Mouse (Mus musculus) heart, adult 11 months (tissue): ENCODE measurements around the gene Lyrm7.

ENCODE experiments used
- DNase-seq: peaks from one replicate; pipeline ENCODE4 v3.0.0; 2022

The Lyrm7 gene

GRCm38 (mm10) chr11:54844959-54845358 lies 15.8 kb downstream of the Lyrm7 start:
- DNase-seq: no peak

- DNase-seq: peak; percentile 92
These were observed 16.3 kb downstream of the Lyrm7 start for GRCm38 (mm10) chr11:54844424-54844823.

- DNase-seq: no peak
These were observed 19.8 kb downstream of the Lyrm7 start for GRCm38 (mm10) chr11:54840891-54841290.

GRCm38 (mm10) chr11:54839696-54840095 lies 21.0 kb downstream of the Lyrm7 start:
- no peak for DNase-seq

- peak; percentile 93 for DNase-seq
These were observed 24.6 kb downstream of the Lyrm7 start for GRCm38 (mm10) chr11:54836106-54836505.

- DNase-seq: no peak
These were observed 26.1 kb downstream of the Lyrm7 start for GRCm38 (mm10) chr11:54834596-54834995.

- DNase-seq: no peak
These were observed 26.9 kb downstream of the Lyrm7 start for GRCm38 (mm10) chr11:54833833-54834232.

GRCm38 (mm10) chr11:54826819-54827218 lies 33.9 kb downstream of the Lyrm7 start:
- DNase-seq: no peak

GRCm38 (mm10) chr11:54825774-54826173 lies 34.9 kb downstream of the Lyrm7 start:
- DNase-seq: no peak

- DNase-seq: no peak
These were observed 37.2 kb downstream of the Lyrm7 start for GRCm38 (mm10) chr11:54823467-54823866.

- DNase-seq: no peak
These were observed 41.2 kb downstream of the Lyrm7 start for GRCm38 (mm10) chr11:54819489-54819888.

- DNase-seq: no peak
These were observed 43.3 kb downstream of the Lyrm7 start for GRCm38 (mm10) chr11:54817449-54817848.

- DNase-seq: no peak
These were observed 45.1 kb downstream of the Lyrm7 start for GRCm38 (mm10) chr11:54815659-54816058.

GRCm38 (mm10) chr11:54812812-54813516 lies 47.8 kb downstream of the Lyrm7 start:
- DNase-seq: peak; percentile 95

GRCm38 (mm10) chr11:54812314-54812713 lies 48.4 kb downstream of the Lyrm7 start:
- no peak for DNase-seq

GRCm38 (mm10) chr11:54811054-54811453 lies 49.7 kb downstream of the Lyrm7 start:
- DNase-seq: no peak

GRCm38 (mm10) chr11:54809582-54809981 lies 51.1 kb downstream of the Lyrm7 start:
- no peak for DNase-seq

- DNase-seq: no peak
These were observed 52.5 kb downstream of the Lyrm7 start for GRCm38 (mm10) chr11:54808177-54808576.

GRCm38 (mm10) chr11:54807669-54808068 lies 53.0 kb downstream of the Lyrm7 start:
- peak; percentile 93 for DNase-seq

GRCm38 (mm10) chr11:54806891-54807290 lies 53.8 kb downstream of the Lyrm7 start:
- no peak for DNase-seq

- peak; percentile 97 for DNase-seq
These were observed 55.5 kb downstream of the Lyrm7 start for GRCm38 (mm10) chr11:54805196-54805595.

- no peak for DNase-seq
These were observed 58.1 kb downstream of the Lyrm7 start for GRCm38 (mm10) chr11:54802621-54803020.

GRCm38 (mm10) chr11:54801791-54802558 lies 58.7 kb downstream of the Lyrm7 start:
- peak; percentile 99 for DNase-seq

- peak; percentile 90 for DNase-seq
These were observed 64.2 kb downstream of the Lyrm7 start for GRCm38 (mm10) chr11:54796551-54796950.
